Mouse (Mus musculus) lung, adult 18-20 months (tissue): ENCODE data around the gene Vamp3.

Experiments
- DNase-seq, 2 experiments: peaks; one replicate each; pipeline ENCODE4 v3.0.0; 2022; ENCODE audit warnings: mixed read lengths in 2 of 2

The Vamp3 gene

DNA sequence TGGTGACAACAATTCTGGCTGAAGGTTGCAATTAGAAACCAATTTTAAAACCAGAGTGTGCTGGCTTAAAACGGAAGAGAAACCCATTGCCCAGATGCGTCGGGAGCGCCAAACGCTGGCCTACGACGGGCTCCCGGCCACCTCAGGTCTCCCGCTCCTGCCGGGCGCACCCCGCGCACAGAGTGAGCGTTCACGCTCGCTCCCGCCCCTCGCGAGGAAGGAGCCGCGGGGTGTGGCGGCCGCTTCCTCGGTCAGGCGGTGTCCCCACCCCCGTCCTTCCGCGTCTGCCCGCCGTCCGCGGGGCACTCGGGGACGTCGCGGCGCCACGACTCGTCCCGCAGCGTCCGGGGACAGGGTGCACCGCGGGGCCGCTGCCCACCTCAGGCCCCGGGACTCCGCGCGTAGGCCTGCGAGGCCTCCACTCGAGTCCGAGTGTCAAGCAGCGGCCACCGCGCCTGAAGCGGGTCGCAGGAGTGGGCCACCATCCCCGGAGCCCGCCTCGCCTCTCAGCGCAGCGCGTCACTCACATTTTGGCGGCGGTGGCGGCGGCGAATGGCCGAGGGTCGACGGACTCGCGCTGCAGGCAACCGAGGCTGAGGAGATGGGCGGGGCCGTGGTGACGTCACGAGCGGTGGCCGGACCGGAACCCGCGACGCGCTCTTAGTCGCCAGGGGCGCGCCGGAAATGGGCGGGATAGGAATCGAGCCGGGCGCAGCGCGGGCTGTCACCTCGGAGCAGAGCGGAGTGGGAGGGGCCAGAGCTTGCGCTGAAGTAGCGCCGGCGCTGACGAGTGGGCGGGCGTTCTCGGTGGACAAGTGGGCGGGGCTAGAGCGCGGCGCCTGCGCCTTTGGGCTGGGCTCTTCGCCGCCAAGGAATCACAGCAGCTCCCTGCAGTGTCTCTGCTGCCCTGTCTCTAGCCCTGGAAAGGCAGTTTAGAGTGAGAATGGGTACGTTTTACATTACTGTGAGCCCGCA is at the start of gene Vamp3:
Gene Vamp3, minus strand, starts transcription at position 617 of the 975 bp plus-strand sequence.
- DNase-seq: peak; percentile 98 to 99

DNA sequence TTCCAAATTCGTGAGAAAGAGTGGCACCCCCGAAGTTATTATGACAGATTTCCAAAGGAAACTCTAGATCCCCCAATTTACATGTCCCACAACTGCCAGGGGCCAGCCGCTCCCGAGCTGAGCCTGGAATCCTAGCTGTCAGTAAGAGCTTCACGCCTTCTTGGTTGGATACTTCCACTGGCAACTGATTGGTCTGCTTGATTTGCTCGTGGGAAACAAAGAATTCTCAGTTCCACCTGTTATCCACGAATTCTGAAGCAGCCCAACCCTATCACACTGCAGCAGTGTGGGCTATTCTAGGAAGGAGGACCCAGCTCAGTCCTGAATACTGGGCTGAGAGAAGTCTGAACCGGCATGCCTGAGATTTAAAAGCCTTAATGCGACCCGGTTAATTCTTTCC is 48.7 kb upstream of the Vamp3 start:
- no peak for DNase-seq

DNA sequence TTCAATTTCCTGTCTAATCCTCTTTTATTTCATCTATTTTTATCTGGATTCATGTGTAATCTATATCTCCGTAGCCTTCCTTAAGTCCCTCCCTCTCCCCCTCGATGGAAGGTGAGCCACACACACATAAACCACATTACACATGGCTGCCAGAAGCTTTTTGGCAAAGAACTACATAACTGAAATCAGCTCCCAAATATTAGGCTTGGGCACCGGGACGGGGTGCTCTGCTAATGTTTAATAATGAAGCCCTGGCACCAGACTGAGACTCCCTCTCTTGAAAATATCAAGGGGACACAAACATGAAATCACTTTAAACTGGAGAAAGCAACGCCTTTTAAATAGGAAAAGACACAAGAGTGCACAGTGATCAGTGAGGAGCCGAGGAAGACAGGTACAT is 48.1 kb upstream of the Vamp3 start:
- DNase-seq: no peak

GRCm38 (mm10) chr4:151104147-151104546 is 46.4 kb upstream of the Vamp3 start:
- no peak for DNase-seq

- DNase-seq: no peak
These were observed 45.9 kb upstream of the Vamp3 start for GRCm38 (mm10) chr4:151103646-151104045.

- no peak for DNase-seq
These were observed 39.3 kb upstream of the Vamp3 start for GRCm38 (mm10) chr4:151097104-151097438.

- DNase-seq: no peak
These were observed 38.8 kb upstream of the Vamp3 start for GRCm38 (mm10) chr4:151096334-151097103.

DNA sequence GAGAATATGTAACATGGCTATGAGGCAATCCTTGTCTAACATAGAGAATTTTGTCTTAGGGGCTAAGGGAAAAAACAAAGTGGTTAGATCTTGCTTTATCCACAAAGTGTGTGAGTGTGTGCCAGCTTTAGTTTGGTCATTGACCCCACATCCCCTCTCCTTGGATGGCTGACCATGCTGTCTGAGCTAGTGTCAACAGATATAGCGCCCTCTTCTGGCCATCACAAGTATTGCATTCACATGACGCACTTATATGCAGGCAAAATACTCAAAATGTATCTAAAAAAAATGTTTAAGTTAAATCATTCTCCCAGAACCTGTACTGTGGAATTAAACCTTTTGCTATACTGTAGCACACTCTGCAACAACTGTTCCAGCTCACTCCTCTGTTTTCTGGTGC is 37.4 kb upstream of the Vamp3 start:
- DNase-seq: peak in 1 of 2 experiments; percentile 4

GRCm38 (mm10) chr4:151089270-151089669 is 31.5 kb upstream of the Vamp3 start, which contains the start of gene Gm13090:
Gene Gm13090 (plus strand): TSS chr4:151089570.
- no peak for DNase-seq

DNA sequence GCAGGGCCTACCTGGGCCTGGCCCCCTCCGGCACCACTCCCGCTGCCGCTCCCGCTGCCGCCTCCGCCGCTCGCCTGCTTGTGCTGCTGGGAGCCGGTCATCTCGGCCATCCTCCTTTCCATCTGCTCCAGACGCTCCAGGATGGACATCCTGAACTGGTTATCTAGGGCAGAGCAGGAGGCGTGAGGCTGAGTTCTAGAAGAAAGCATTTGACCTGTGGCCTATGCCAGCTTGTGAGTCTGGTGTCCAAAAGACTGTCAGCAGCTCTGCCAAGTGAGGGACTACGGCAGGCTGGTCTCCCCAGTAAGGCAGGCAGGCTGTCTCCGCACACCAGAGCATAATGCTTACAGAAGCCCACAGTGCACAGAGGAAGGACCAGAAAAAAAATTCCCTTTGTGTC is 31.1 kb upstream of the Vamp3 start:
- no peak for DNase-seq

GRCm38 (mm10) chr4:151087358-151087757 is 29.6 kb upstream of the Vamp3 start:
- no peak for DNase-seq

DNA sequence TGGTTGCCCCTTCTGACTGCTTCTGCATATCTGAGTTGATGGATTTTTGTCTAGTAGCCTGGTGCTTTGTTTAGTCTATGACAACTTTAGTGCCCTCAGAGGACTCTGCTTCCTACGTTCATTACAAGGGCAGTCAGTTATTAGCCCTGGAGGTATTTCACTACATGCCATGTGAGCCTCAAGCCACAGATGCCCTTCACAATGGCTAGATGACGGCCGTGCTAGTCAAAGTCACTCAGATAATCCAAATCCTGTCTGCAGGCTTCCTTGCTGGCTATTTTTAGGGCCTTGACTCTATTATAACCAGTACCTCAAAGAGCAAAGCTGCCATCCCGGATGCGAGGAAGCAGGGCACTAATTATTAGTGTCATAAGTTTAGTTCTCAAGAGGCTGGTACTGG is 25.3 kb upstream of the Vamp3 start:
- DNase-seq: no peak

GRCm38 (mm10) chr4:151081977-151082376 is 24.2 kb upstream of the Vamp3 start:
- DNase-seq: no peak

DNA sequence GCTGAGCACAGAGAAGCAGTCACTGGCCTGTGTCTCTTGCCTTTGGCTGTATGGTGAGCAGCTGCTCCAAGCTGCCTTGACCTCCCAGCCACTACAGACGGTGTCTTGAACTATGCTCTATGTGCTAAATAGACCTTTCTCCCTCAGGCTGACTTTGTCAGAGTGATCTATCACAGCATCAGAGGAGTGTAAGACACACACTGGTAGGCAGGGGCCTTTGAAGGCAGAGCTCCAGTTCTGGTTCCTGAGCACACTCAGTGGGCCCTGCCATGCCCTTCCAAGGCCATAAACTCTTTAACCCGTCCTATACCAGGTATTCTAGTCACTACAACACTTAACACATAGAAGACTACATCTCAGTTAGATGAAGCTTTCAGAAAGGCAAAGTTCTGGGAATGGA is 23.6 kb upstream of the Vamp3 start:
- DNase-seq: no peak

GRCm38 (mm10) chr4:151074817-151075216 is 17.1 kb upstream of the Vamp3 start:
- no peak for DNase-seq

DNA sequence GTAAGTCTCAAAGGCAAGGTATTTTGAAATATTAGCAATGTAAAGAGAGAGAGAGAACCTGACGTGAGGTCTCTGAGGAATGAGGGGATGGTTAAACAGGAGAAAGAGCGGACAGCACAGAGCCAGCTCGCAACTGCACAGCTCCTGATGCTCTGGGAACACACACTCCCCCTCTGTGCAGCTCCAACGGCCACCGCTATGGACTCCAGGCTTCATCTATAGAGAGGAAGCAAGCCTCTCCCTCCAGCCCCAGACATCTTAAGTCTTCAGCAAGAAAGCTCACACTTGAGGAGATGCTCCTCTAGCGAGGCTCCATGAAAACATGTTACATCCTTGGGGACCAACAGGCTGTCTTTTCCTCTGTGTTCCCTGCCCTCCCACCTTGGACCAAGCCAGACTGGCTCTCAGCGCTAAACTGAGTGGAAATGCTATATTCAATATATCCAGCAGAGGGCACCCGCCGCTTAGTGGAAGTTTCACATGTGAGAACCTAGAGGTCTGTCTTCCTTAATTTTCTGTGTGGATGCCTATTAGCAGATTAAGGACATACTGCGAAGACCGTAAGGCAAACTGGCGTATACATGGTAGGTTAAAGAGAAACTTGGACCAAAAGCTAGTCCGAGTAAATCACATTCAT is 15.5 kb upstream of the Vamp3 start:
- DNase-seq: peak; percentile 56 to 66

DNA sequence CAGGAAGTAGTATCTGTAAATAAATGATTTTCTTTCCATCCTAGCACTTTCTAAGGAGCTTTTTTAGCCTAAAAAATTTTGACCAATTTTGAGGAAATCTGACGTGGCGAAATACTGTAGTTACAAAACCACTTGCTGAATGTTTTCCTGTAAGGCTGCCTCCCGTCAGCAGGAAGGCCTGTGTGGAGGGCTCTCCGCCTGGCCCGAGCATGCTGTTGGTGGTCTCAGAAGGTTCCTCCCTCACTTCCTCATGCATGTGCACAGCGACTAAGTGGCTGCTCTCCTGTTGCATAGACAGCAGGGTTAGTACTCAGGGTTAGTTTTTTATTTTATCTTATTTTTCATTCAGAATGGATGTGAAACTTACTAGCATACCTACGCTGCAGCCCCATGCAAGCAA is 13.2 kb upstream of the Vamp3 start:
- DNase-seq: no peak

GRCm38 (mm10) chr4:151068751-151069150 is 11.0 kb upstream of the Vamp3 start:
- no peak for DNase-seq

DNA sequence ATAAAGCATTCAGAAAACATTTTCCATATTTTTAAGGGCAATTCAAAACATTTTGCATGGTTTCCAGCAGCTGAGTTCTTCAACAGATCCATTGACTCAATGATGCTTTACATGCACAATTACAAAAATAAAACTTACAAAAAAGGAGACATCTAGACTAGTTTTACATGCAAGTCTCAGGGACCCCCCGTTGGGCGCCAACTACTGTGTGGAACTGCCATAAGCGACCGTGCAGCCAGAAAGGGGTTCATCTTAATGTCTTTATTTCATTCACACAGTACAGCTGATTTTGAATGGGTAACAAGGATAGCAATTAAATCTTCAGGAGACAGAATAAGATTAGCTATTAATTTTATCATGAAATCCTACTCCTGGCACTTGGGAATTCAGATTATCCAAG is 1.8 kb upstream of the Vamp3 start:
- no peak for DNase-seq

GRCm38 (mm10) chr4:151058634-151059033 is 871 bp upstream of the Vamp3 start:
- no peak for DNase-seq

GRCm38 (mm10) chr4:151051162-151051561 is 6.6 kb downstream of the Vamp3 start:
- DNase-seq: no peak

- no peak for DNase-seq
These were observed 11.2 kb downstream of the Vamp3 start for GRCm38 (mm10) chr4:151046524-151046923.

DNA sequence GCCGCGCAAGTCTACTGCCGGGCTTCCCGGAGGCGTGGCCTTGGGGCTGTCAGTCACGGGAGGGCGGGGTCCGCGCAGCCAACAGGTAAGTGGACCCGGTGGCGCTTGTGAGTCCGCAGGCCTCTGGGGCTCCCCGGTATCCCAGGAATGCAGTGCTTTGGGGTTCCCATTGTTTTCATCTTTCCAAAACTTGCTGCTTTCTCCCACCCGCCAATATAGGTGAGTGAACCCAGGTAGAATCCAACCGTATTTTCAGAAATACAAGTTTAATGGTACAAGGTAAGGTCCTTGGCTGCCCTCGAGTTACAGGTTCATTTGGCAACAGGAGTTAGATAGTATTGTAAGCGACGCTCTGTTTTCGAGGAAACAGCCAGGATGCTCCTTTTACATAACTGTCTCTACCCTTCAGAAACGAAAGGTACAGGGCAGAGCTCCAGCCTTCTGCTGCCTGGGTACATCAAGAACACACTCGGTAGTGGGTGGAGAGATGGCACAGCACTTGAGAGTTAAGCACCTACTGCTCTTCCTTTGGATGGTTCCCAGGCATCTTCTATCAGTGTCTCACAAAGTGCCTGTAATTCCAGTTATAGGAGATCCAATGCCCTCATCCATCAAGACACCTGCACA is 12.7 kb downstream of the Vamp3 start:
- DNase-seq: no peak
